Mouse (Mus musculus) E14TG2a.4 (cell line): ENCODE measurements around the gene Igsf9b.

ENCODE experiments used
- H3K27me3 ChIP-seq: 2 replicates; pipeline ENCODE4 v1.6.1; 2014; ENCODE audit warnings: low read length, control low read depth; ENCODE audit not compliant: insufficient read depth
- H3K36me3 ChIP-seq: 2 replicates; pipeline ENCODE4 v1.6.1; 2014; ENCODE audit warnings: low read length, control low read depth; ENCODE audit not compliant: insufficient read depth
- H3K4me1 ChIP-seq: replicated peaks from 2 replicates; pipeline ENCODE4 v1.6.1; 2014; ENCODE audit warnings: low read depth, low read length, control low read depth
- H3K4me3 ChIP-seq: replicated peaks from 2 replicates; pipeline ENCODE4 v1.5.1; 2014; ENCODE audit warnings: mild to moderate bottlenecking, low read length
- H3K9me3 ChIP-seq: 2 replicates; pipeline ENCODE4 v1.6.1; 2014; ENCODE audit warnings: low read length, control low read depth
- CTCF ChIP-seq: conservative IDR thresholded peaks from 2 replicates; pipeline ENCODE4 v1.5.1; 2014; ENCODE audit warnings: low read length
- NANOG ChIP-seq: IDR thresholded peaks from 2 replicates; pipeline ENCODE4 v1.6.1; 2014; ENCODE audit warnings: borderline replicate concordance, low read length, mixed read lengths
- POU5F1 ChIP-seq: IDR thresholded peaks from 2 replicates; pipeline ENCODE4 v1.6.1; 2014; ENCODE audit warnings: low read length, borderline replicate concordance

Igsf9b gene

DNA sequence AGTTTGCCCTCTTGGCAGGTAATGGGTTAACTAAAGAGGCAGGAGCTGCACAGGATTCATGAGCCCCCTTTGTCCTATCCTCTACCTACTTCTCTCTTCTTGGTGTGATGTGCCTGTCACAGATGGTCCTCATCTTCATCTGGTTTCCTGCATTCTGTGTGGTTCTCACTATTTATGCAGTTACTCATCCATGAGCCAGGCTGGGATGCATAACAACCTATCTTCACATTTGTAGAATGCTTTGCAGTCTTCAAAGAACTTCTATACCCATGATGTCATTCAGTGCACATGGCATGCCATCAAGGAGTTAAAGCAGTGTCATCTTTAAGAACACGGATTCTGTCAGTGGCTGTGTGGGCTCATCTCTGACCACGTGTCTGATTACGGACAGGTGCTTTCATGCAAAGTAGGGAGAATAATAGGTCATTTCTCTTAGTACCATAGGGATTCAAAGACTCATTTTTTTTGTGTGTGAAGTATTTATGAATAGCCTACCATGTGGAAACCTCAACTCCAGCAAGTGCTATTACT lies 13.2 kb upstream of the Igsf9b start:
- Histone ChIP-seq H3K9me3 (no peaks in the 10 kb centered on the region), H3K36me3 (no peaks in the 10 kb centered on the region), H3K4me1 (no peaks in the 10 kb centered on the region), H3K4me3 (no peak overlapping the region), H3K27me3 (peaks cover 23% of the 10 kb centered on the region)
- TF ChIP-seq POU5F1 (no peak), NANOG (no peak), CTCF (no peak)

- no peaks in the 10 kb centered on the region for H3K36me3 ChIP-seq
- H3K9me3 ChIP-seq = no peaks in the 10 kb centered on the region
- H3K4me1 ChIP-seq = no peaks in the 10 kb centered on the region
- no peak for TF ChIP-seq NANOG
- TF ChIP-seq POU5F1 = no peak
- TF ChIP-seq CTCF = no peak
- H3K4me3 ChIP-seq = no peak overlapping the region
- peaks cover 23% of the 10 kb centered on the region for H3K27me3 ChIP-seq
Observed at GRCm38 (mm10) chr9:27286296-27286695, 12.7 kb upstream of the Igsf9b start.

GRCm38 (mm10) chr9:27286859-27287258 lies 12.1 kb upstream of the Igsf9b start:
- Histone ChIP-seq H3K4me1 (no peaks in the 10 kb centered on the region), H3K4me3 (no peak overlapping the region), H3K9me3 (no peaks in the 10 kb centered on the region), H3K27me3 (peaks cover 23% of the 10 kb centered on the region), H3K36me3 (no peaks in the 10 kb centered on the region)
- no peak for TF ChIP-seq POU5F1
- TF ChIP-seq CTCF = no peak
- TF ChIP-seq NANOG = no peak

DNA sequence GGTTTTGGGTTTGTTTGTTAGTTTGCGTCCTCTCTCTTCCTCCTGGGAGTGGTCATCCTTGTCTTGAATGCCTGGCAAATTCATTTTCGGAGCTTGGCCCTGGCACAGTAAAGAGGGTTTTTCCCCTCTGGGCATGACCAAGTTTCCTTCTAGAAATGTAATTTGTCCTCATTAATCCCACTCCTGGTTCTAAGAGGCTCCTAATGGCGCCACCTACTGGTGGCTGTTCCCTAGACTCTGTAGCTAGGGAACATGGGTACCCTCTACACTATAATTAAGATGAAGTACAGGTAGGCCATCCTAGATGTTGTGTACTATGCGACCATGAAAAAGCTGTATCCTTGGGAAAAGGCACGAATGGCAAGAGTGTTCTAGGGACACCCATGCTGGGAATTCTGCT lies 11.6 kb upstream of the Igsf9b start:
- TF ChIP-seq NANOG (no peak), CTCF (peak; percentile 86)
- H3K36me3 ChIP-seq = no peaks in the 10 kb centered on the region
- H3K4me1 ChIP-seq = no peaks in the 10 kb centered on the region
- no peak overlapping the region for H3K4me3 ChIP-seq
- no peaks in the 10 kb centered on the region for H3K9me3 ChIP-seq
- peaks cover 27% of the 10 kb centered on the region for H3K27me3 ChIP-seq

DNA sequence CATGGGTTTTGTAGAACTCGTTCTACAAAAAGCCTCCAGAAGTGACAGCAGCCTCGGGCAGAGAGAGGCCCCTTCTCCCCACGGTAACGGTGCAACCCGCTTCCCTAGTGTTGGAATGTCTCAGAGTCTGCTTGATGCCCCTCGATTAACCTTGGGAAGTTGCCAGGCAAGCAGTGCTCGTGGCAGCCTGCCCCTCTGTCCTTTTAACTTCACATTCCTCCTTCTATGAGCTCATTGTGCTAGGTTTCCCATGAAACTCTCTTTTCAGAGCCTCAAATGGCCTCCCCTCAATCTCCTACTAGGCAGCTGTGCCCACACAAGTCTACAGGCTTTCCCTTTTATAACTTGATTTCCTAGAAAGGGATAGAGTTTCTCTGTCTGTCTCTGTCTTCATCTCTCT lies 10.6 kb upstream of the Igsf9b start:
- TF ChIP-seq POU5F1 (no peak), NANOG (no peak), CTCF (no peak)
- H3K27me3 ChIP-seq = peaks cover 27% of the 10 kb centered on the region
- no peaks in the 10 kb centered on the region for H3K9me3 ChIP-seq
- H3K4me1 ChIP-seq = no peaks in the 10 kb centered on the region
- no peaks in the 10 kb centered on the region for H3K36me3 ChIP-seq
- no peak overlapping the region for H3K4me3 ChIP-seq

DNA sequence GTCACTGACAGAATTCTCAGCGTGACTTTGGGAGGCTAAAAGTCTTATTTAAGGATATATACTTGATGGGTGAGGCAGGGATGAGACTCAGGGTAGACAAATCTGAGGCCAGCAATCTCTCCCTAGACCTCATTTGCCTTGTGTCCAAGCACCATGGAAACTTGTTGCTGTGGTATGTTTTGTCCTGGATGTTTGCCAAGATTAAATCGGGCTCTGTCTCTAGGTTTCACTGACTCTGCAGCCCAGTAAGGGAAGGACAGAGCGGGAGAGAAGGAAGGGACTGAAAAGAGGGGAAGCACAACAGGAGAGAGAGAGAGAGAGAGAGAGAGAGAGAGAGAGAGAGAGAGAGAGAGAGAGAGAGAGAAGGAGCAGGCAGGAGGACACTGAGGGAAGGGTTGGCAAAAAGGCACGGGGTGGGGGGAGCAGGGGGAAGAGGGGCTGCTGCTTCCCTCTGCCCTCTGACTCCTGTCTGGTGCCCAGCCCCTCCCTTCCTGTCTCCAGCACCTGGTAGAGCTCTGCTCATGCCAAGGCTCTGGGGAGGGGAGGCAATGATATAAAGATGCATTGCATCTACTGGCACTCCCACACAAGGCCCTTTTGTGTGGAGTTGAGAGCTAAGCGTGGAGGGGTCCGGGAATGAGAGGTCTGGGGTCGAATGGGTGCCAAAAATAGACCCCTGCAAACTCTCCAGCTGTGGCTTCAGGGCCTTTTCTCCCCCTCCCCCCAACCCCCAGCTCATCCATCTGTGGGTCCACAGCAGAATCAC lies 9.3 kb upstream of the Igsf9b start:
- Histone ChIP-seq H3K4me3 (no peak overlapping the region), H3K9me3 (no peaks in the 10 kb centered on the region), H3K36me3 (no peaks in the 10 kb centered on the region), H3K4me1 (no peaks in the 10 kb centered on the region), H3K27me3 (peaks cover 22% of the 10 kb centered on the region)
- TF ChIP-seq POU5F1 (no peak), CTCF (no peak), NANOG (no peak)

GRCm38 (mm10) chr9:27294380-27294779 lies 4.6 kb upstream of the Igsf9b start:
- no peak for TF ChIP-seq CTCF
- no peak for TF ChIP-seq NANOG
- TF ChIP-seq POU5F1 = no peak
- peaks cover 27% of the 10 kb centered on the region for H3K4me1 ChIP-seq

GRCm38 (mm10) chr9:27299286-27300187 lies 533 bp downstream of the Igsf9b start:
- TF ChIP-seq POU5F1 = no peak
- TF ChIP-seq NANOG = no peak
- TF ChIP-seq CTCF = no peak
- Histone ChIP-seq H3K36me3 (peaks cover 9% of the 10 kb centered on the region), H3K4me3 (peak overlapping the region; percentile 94), H3K27me3 (no peaks in the 10 kb centered on the region), H3K9me3 (no peaks in the 10 kb centered on the region), H3K4me1 (peaks cover 70% of the 10 kb centered on the region)

More at GRCm38 (mm10) chr9:27294380-27294779, 4.6 kb upstream of the Igsf9b start:
- Histone ChIP-seq H3K36me3 (no peaks in the 10 kb centered on the region), H3K9me3 (no peaks in the 10 kb centered on the region), H3K4me3 (no peak overlapping the region), H3K27me3 (peaks cover 10% of the 10 kb centered on the region; the same call in 1 of the 2 replicates)
